Mouse (Mus musculus) MEL (cell line): ENCODE data around the gene Slc7a11.

ENCODE experiments used
- CTCF ChIP-seq, 3 experiments: IDR thresholded peaks in 2 of 3; conservative IDR thresholded peaks in 1 of 3; 2 replicates each; pipeline ENCODE4 v1.5.1; 2011 to 2012; ENCODE audit warnings: low read length in 3 of 3, low read depth in 2 of 3, mild to moderate bottlenecking in 2 of 3, improper control_type of control experiment in 1 of 3, inconsistent platforms in 1 of 3, mixed read lengths in 1 of 3, moderate library complexity in 1 of 3; ENCODE audit not compliant: control insufficient read depth in 1 of 3, insufficient read depth in 1 of 3, poor library complexity in 1 of 3, severe bottlenecking in 1 of 3
- EP300 ChIP-seq, 2 experiments: IDR thresholded peaks; 2 replicates each; pipeline ENCODE4 v1.6.1; 2011; ENCODE audit warnings: improper control_type of control experiment in 2 of 2, low read length in 2 of 2, low read depth in 1 of 2, mild to moderate bottlenecking in 1 of 2
- POLR2A ChIP-seq, 2 experiments: IDR thresholded peaks; 2 replicates each; pipeline ENCODE4 v1.6.1; 2011 to 2012; ENCODE audit warnings: low read length in 2 of 2, mild to moderate bottlenecking in 2 of 2, control low read depth in 1 of 2, improper control_type of control experiment in 1 of 2, low read depth in 1 of 2, moderate library complexity in 1 of 2; ENCODE audit not compliant: control insufficient read depth in 1 of 2, insufficient read depth in 1 of 2, poor library complexity in 1 of 2
- POLR2AphosphoS2 ChIP-seq: IDR thresholded peaks from 2 replicates; pipeline ENCODE4 v1.6.1; 2011; ENCODE audit warnings: low read length, improper control_type of control experiment

GRCm38 (mm10) chr3:50347081-50347480, 96.3 kb downstream of the Slc7a11 start:
- TF ChIP-seq CTCF (IDR thresholded peaks at IDR 0.05 in 2 of 3, conservative IDR thresholded peaks at IDR 0.05 in 1 of 3; ENCODE audit: control insufficient read depth in 1 of 3, insufficient read depth in 1 of 3, low read depth in 2 of 3, low read length in 3 of 3, poor library complexity in 1 of 3, severe bottlenecking in 1 of 3) = no peak
- no peak for TF ChIP-seq EP300 (IDR thresholded peaks at IDR 0.05; ENCODE audit: low read depth in 1 of 2, low read length in 2 of 2)
- no peak for TF ChIP-seq POLR2A (IDR thresholded peaks at IDR 0.05; ENCODE audit: control insufficient read depth in 1 of 2, insufficient read depth in 1 of 2, low read depth in 1 of 2, low read length in 2 of 2, poor library complexity in 1 of 2)
- TF ChIP-seq POLR2AphosphoS2 = no peak
